ENCODE assay signal across 16 mouse cellular contexts in the genomic region with DNA sequence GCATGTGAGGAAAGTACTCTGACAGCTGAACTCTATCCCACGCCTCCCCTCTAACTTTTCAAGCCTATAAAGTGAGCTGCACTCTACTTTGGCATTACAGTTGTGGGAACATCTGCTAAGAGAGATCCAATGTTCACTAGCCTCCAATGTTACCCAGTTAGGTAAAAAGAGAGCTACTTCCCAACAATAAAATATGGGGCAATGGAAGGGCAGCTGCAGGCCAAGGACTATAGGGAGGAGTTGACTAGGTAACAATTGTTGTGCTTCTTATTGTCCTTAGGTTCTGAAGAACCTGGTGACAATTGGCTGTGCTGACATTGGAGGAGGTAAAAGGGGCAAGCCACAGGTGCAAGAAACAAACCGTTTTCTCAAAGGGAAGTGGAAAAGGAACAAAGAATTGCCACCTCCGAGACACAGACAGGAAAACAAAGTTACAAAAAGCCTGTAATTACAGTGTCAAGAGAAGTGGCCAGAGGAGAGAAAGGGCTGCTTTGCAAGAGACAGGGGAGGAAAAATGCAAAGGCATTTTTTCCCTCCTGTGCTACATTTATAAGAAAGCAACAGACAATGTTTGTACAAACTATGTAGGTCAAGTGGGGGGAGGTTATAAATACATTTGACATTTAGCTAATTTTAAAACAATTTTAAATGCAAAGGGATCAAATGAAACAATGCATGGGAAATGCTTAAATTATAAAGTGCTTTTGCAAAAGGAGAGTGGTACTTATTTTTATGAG. TPM values are rescaled to one million over a fixed set of nuclear protein-coding genes. Genes with fewer than 3 reads are reported as not detected.
DNase-seq lines count a peak whose midpoint lies in the region; ATAC-seq and TF ChIP-seq lines count a peak whose summit lies in the region.
"Had no signal": no experiment of that assay in that cellular context is flagged by ENCODE, and none has a peak within 500 bp of the region (broad histone marks: within the 10 kb centered on the region; RNA-seq: fewer than 3 reads in every experiment).

No protein-coding gene starts in this region.

- in situ Hi-C loops in CH12.LX (cut with MboI; ENCODE audit: low pct_ligation_motif_present, low pct_unique_long_range_greater_than_20kb, low sequenced_read_pairs) = no loop called here

- no peaks in the 10 kb centered on the region for H3K79me2 ChIP-seq in CH12.LX (replicated peaks; ENCODE audit: control insufficient read depth, extremely low read depth, insufficient read depth, poor library complexity, severe bottlenecking)

- no peak for TF ChIP-seq POLR2A in CH12.LX (IDR thresholded peaks at IDR 0.05; ENCODE audit: low read depth, low read length)

- peak; percentile 75 for TF ChIP-seq EP300 in CH12.LX (IDR thresholded peaks at IDR 0.05; ENCODE audit: low read length)

- H3K36me3 ChIP-seq in kidney, embryonic 14.5 days (ENCODE audit: control insufficient read depth, insufficient read depth, low read length) = no peaks in the 10 kb centered on the region
- H3K36me3 ChIP-seq in CH12.LX (replicated peaks in 1 of 2; ENCODE audit: control insufficient read depth in 1 of 2, insufficient read depth in 1 of 2, low read length in 1 of 2) = no peaks in the 10 kb centered on the region
- no peaks in the 10 kb centered on the region for H3K36me3 ChIP-seq in stomach, embryonic 15.5 days
- H3K36me3 ChIP-seq in midbrain, postnatal 0 days (ENCODE audit: insufficient read depth, low read length) = no peaks in the 10 kb centered on the region
- H3K36me3 ChIP-seq: embryonic facial prominence, embryonic 12.5 days; forebrain, embryonic 12.5 days; limb, embryonic 13.5 days; neural tube, embryonic 13.5 days had no signal

- H3K27me3 ChIP-seq in kidney, embryonic 14.5 days (ENCODE audit: control insufficient read depth, insufficient read depth, low read length) = no peaks in the 10 kb centered on the region
- H3K27me3 ChIP-seq in CH12.LX (replicated peaks) = no peaks in the 10 kb centered on the region
- no peaks in the 10 kb centered on the region for H3K27me3 ChIP-seq in stomach, embryonic 15.5 days (replicated peaks)
- no peaks in the 10 kb centered on the region for H3K27me3 ChIP-seq in midbrain, postnatal 0 days (ENCODE audit: insufficient read depth, low read length)
- H3K27me3 ChIP-seq: embryonic facial prominence, embryonic 12.5 days; forebrain, embryonic 12.5 days; limb, embryonic 13.5 days; neural tube, embryonic 13.5 days had no signal

- H3K4me3 ChIP-seq in kidney, embryonic 14.5 days (ENCODE audit: low read length) = no peak overlapping the region
- H3K4me3 ChIP-seq in CH12.LX (replicated peaks in 1 of 3; ENCODE audit: low read depth in 2 of 3, low read length in 2 of 3, poor library complexity in 1 of 3) = no peak overlapping the region
- no peak overlapping the region for H3K4me3 ChIP-seq in stomach, embryonic 15.5 days (replicated peaks)
- no peak overlapping the region for H3K4me3 ChIP-seq in midbrain, postnatal 0 days (ENCODE audit: low read depth, low read length)
- H3K4me3 ChIP-seq: embryonic facial prominence, embryonic 12.5 days; forebrain, embryonic 12.5 days; limb, embryonic 13.5 days; neural tube, embryonic 13.5 days had no signal

- no peaks in the 10 kb centered on the region; the same call in 1 of the 2 replicates for H3K9me3 ChIP-seq in kidney, embryonic 14.5 days (ENCODE audit: control insufficient read depth, low read length)
- H3K9me3 ChIP-seq in CH12.LX (replicated peaks; ENCODE audit: low read length) = no peaks in the 10 kb centered on the region
- H3K9me3 ChIP-seq in stomach, embryonic 15.5 days = no peaks in the 10 kb centered on the region
- H3K9me3 ChIP-seq in midbrain, postnatal 0 days (ENCODE audit: low read length) = no peaks in the 10 kb centered on the region
- H3K9me3 ChIP-seq: embryonic facial prominence, embryonic 12.5 days; forebrain, embryonic 12.5 days; limb, embryonic 13.5 days; neural tube, embryonic 13.5 days had no signal

- no peak; the same call in 1 of the 2 replicates for ATAC-seq in kidney, embryonic 14.5 days (ENCODE audit: low FRiP score, low TSS enrichment)
- no peak for ATAC-seq in stomach, embryonic 15.5 days (ENCODE audit: insufficient read depth, low FRiP score, low read depth)
- no peak for ATAC-seq in midbrain, postnatal 0 days (ENCODE audit: low FRiP score)

- intact Hi-C loops in left cerebral cortex, postnatal 4 days (cut with DNase I) = no loop called here

- peak overlapping the region; percentile 79 for H3K27ac ChIP-seq in kidney, embryonic 14.5 days (ENCODE audit: low read depth, low read length)
- H3K27ac ChIP-seq in CH12.LX (ENCODE audit: insufficient read depth, low read depth) = no peak overlapping the region
- H3K27ac ChIP-seq in stomach, embryonic 15.5 days = peak overlapping the region; percentile 55
- no peak overlapping the region for H3K27ac ChIP-seq in midbrain, postnatal 0 days (ENCODE audit: low read depth, low read length)
- H3K27ac ChIP-seq: embryonic facial prominence, embryonic 12.5 days; forebrain, embryonic 12.5 days; limb, embryonic 13.5 days; neural tube, embryonic 13.5 days had no signal

- DNase-seq in kidney, postnatal 10 days = no peak
- DNase-seq in A20 (ENCODE audit: low read depth, low spot score) (peak; percentile 56), CH12.LX (ENCODE audit: extremely low read depth) (peak; percentile 17)
- DNase-seq in midbrain, postnatal 0 days (ENCODE audit: low spot score) = no peak
- no peak for DNase-seq in left cerebral cortex, postnatal 4 days
- no peak for DNase-seq in cerebellum, postnatal 36 days
- DNase-seq: adrenal gland, postnatal 10 days; cerebellum, postnatal 14 days; midbrain, embryonic 14.5 days; retina, postnatal 1 day had no signal

- dilution Hi-C loops in CH12.LX (cut with MboI; ENCODE audit: extremely low pct_ligation_motif_present, extremely low pct_unique_long_range_greater_than_20kb, low sequenced_read_pairs) = no loop called here

- H3K4me1 ChIP-seq in kidney, embryonic 14.5 days (ENCODE audit: control insufficient read depth, insufficient read depth, low read length) = peaks cover 13% of the 10 kb centered on the region; the same call in 1 of the 2 replicates
- peaks cover 0 to 26% of the 10 kb centered on the region in 2 experiments; a peak in 2 of 4 replicates for H3K4me1 ChIP-seq in CH12.LX (ENCODE audit: control insufficient read depth in 1 of 2, insufficient read depth in 2 of 2)
- H3K4me1 ChIP-seq in stomach, embryonic 15.5 days = peaks cover 6% of the 10 kb centered on the region; the same call in 1 of the 2 replicates
- no peaks in the 10 kb centered on the region for H3K4me1 ChIP-seq in midbrain, postnatal 0 days (ENCODE audit: insufficient read depth, low read length)
- H3K4me1 ChIP-seq: embryonic facial prominence, embryonic 12.5 days; neural tube, embryonic 13.5 days had no signal

- no peak overlapping the region for H3K9ac ChIP-seq in kidney, embryonic 14.5 days (ENCODE audit: low read depth, low read length)
- no peak overlapping the region for H3K9ac ChIP-seq in CH12.LX (ENCODE audit: insufficient read depth, low read depth)
- H3K9ac ChIP-seq in stomach, embryonic 15.5 days = no peak overlapping the region
- H3K9ac ChIP-seq in midbrain, postnatal 0 days (replicated peaks; ENCODE audit: low read length, poor library complexity, severe bottlenecking) = no peak overlapping the region
- H3K9ac ChIP-seq: embryonic facial prominence, embryonic 12.5 days; forebrain, embryonic 12.5 days; limb, embryonic 13.5 days; neural tube, embryonic 13.5 days had no signal

- no peak overlapping the region for H3K4me2 ChIP-seq in kidney, embryonic 14.5 days (replicated peaks; ENCODE audit: low read depth, low read length)
- no peak overlapping the region for H3K4me2 ChIP-seq in CH12.LX (ENCODE audit: insufficient read depth, low read depth, poor library complexity, severe bottlenecking)
- H3K4me2 ChIP-seq in stomach, embryonic 15.5 days = no peak overlapping the region
- H3K4me2 ChIP-seq in midbrain, postnatal 0 days (ENCODE audit: low read depth, low read length, poor library complexity, severe bottlenecking) = no peak overlapping the region
- H3K4me2 ChIP-seq: embryonic facial prominence, embryonic 12.5 days; forebrain, embryonic 12.5 days; limb, embryonic 13.5 days; neural tube, embryonic 13.5 days had no signal

- no peak for TF ChIP-seq RAD21 in CH12.LX (IDR thresholded peaks at IDR 0.05; ENCODE audit: low read depth, low read length)

- 12% methylated on average over 3 of the region's 3 CpGs for WGBS in kidney, embryonic 14.5 days
- WGBS in stomach, embryonic 15.5 days = 17% methylated on average over 3 of the region's 3 CpGs
- 65% methylated on average over 3 of the region's 3 CpGs for WGBS in midbrain, postnatal 0 days

- TF ChIP-seq CTCF in CH12.LX (conservative IDR thresholded peaks at IDR 0.05 in 1 of 2, IDR thresholded peaks at IDR 0.05 in 1 of 2; ENCODE audit: low read depth in 2 of 2, low read length in 2 of 2) = no peak
- TF ChIP-seq CTCF in midbrain, postnatal 0 days (IDR thresholded peaks at IDR 0.05) = no peak

TF ChIP-seq in CH12.LX, 34 proteins besides CTCF, POLR2A, EP300 and RAD21 (continues in another document):
- TF ChIP-seq NELFE (IDR thresholded peaks at IDR 0.05; ENCODE audit: low read depth, low read length) = no peak
- no peak for TF ChIP-seq USF2 (conservative IDR thresholded peaks at IDR 0.05; ENCODE audit: low read depth, low read length)
- TF ChIP-seq RCOR1 (conservative IDR thresholded peaks at IDR 0.05; ENCODE audit: low read depth, low read length) = no peak
- no peak for TF ChIP-seq UBTF (IDR thresholded peaks at IDR 0.05; ENCODE audit: low read depth, low read length)
- TF ChIP-seq SIN3A (IDR thresholded peaks at IDR 0.05; ENCODE audit: low read length) = no peak
- no peak for TF ChIP-seq TCF12 (IDR thresholded peaks at IDR 0.05; ENCODE audit: low read depth, low read length)
- no peak for TF ChIP-seq MEF2A (IDR thresholded peaks at IDR 0.05; ENCODE audit: borderline replicate concordance, low read depth, low read length)
- TF ChIP-seq KAT2A (IDR thresholded peaks at IDR 0.05; ENCODE audit: insufficient replicate concordance, low read length) = no peak
- TF ChIP-seq JUND (conservative IDR thresholded peaks at IDR 0.05; ENCODE audit: low read depth, low read length) = no peak
- TF ChIP-seq ETS1 (conservative IDR thresholded peaks at IDR 0.05; ENCODE audit: low read depth, low read length) = no peak
- no peak for TF ChIP-seq ZMIZ1 (IDR thresholded peaks at IDR 0.05; ENCODE audit: low read depth, low read length)
- no peak for TF ChIP-seq TBP (conservative IDR thresholded peaks at IDR 0.05; ENCODE audit: low read depth, low read length)
- TF ChIP-seq MAFK (IDR thresholded peaks at IDR 0.05; ENCODE audit: insufficient replicate concordance, low read length) = no peak

RNA-seq across cellular contexts. Expression of a gene that starts 54.1 kb away (rescaled TPM):
- 13.6 and 24.9 TPM in 2 replicates for polyA plus RNA-seq in kidney, embryonic 14.5 days (2014; fragmentation: Nextera tagmentation; extraction: Ambion mirVana)
- total RNA-seq in CH12.LX (2012; rRNA removed) (6.2 and 7.0 TPM in 2 replicates), CH12.LX (2014; rRNA removed) (5.1 and 6.3 TPM in 2 replicates)
- 7.7 and 9.6 TPM in 2 replicates for polyA plus RNA-seq in CH12.LX (2012; ENCODE audit: insufficient read length, low read depth)
- 11.3 and 17.3 TPM in 2 replicates for polyA plus RNA-seq in stomach, embryonic 15.5 days (2015; fragmentation: Nextera tagmentation; extraction: Ambion mirVana)
- 25.6 and 38.2 TPM in 2 replicates for total RNA-seq in midbrain, postnatal 0 days (2014; rRNA removed)
- polyA plus RNA-seq in midbrain, postnatal 0 days (2015; fragmentation: Nextera tagmentation; extraction: Ambion mirVana) = 11.5 and 12.4 TPM in 2 replicates
- 10 to 100 TPM; 28.8 to 33.3 TPM for total RNA-seq in left cerebral cortex, postnatal 4 days (2021)

Comparison
In these comparisons a context has a peak if more than half of its experiments do, and no peak if none do; other contexts are left out.
1. H3K27ac ChIP-seq: peak in kidney, embryonic 14.5 days (single experiment) and stomach, embryonic 15.5 days (single experiment); none in CH12.LX (single experiment) and midbrain, postnatal 0 days (single experiment).
2. DNase-seq: peak in A20 (single experiment) and CH12.LX (single experiment); none in kidney, postnatal 10 days (single experiment), midbrain, postnatal 0 days (single experiment), left cerebral cortex, postnatal 4 days (single experiment) and cerebellum, postnatal 36 days (0 of 2).